Mouse (Mus musculus) thymus, adult 2 months (tissue): ENCODE measurements at regions not wholly inside any gene's neighbourhood (a gene's known extent, or its start where the extent isn't known, plus 50 kb on each side); places are given as distances from the start of the nearest gene placed in this dataset.

Source experiments
- CTCF ChIP-seq: fragments of 200-500 bp; IDR thresholded peaks from 2 replicates; pipeline ENCODE4 v1.5.1; 2012; ENCODE audit warnings: mild to moderate bottlenecking, control low read depth, low read length, moderate library complexity, borderline replicate concordance; ENCODE audit not compliant: control insufficient read depth, poor library complexity, insufficient read depth; ENCODE audit errors: extremely low read depth
- POLR2A ChIP-seq: fragments of 200-500 bp; IDR thresholded peaks from 2 replicates; pipeline ENCODE4 v1.6.1; 2012; ENCODE audit warnings: mild to moderate bottlenecking, low read length, control low read depth, moderate library complexity; ENCODE audit not compliant: control insufficient read depth, poor library complexity, insufficient read depth; ENCODE audit errors: extremely low read depth

DNA sequence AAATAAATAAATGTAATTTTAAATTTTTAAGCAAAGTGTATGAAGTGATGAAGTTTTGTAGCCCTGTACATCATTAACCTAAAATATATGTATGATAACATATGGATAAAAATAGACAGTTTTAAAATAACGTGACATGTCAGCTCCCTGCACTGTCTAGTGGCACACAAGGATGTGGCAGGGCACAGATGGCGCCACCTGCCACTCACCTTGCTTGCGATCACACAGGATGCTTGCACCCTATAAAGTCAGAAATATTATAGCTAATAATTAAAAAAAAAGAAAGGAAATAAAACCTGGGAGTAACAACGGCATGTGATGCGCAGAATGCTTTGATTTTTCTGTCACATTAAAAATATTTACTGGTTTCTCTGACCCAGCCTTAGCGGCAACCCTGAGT lies 89.0 kb upstream of the Creb1 start:
- no peak for TF ChIP-seq CTCF
- no peak for TF ChIP-seq POLR2A
